Mouse (Mus musculus): ENCODE data around the gene Dnah2. TPM values are rescaled to one million over a fixed set of nuclear protein-coding genes. Genes with fewer than 3 reads are reported as not detected.
A peak's percentile ranks its signal among the peaks of the same experiment; 100 is the strongest.

Gene Dnah2
- polyA plus RNA-seq, 1 experiment from 2014 or later = 2.6 TPM

DNA sequence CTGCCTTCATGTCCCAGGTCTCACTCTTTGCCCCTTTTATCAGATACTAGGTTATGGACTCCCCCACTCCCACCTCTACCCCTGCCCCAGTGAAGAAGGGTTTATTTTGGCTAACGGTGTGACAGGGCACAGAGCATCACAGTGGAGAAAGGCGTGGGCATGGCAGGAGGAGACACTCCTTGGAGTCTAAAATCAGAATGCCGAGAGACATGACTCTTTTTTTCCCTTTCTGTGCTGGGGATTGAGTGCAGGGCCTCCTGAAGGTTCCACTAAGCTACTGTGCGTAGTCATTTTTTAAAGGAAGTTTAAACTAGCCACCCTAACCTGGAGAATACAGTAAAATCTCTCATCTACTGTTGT is 20.9 kb downstream of the Dnah2 start:
- H3K9ac ChIP-seq (ENCODE audit: low read length) = peak overlapping the region; percentile 64
- no peak overlapping the region for H3K4me3 ChIP-seq (ENCODE audit: low read depth, low read length)
- no peak for ATAC-seq (replicated peaks; ENCODE audit: low FRiP score)
- 63% methylated on average over 4 of the region's 4 CpGs for WGBS
- no peaks in the 10 kb centered on the region for H3K27me3 ChIP-seq (ENCODE audit: control insufficient read depth, insufficient read depth, low read length)
- H3K4me2 ChIP-seq (ENCODE audit: low read depth, low read length, severe bottlenecking) = no peak overlapping the region; the same call in 1 of the 2 replicates
- DNase-seq (ENCODE audit: low spot score) = peak; percentile 50
- no peaks in the 10 kb centered on the region for H3K9me3 ChIP-seq (ENCODE audit: control insufficient read depth, low read length)
- peaks cover 4% of the 10 kb centered on the region; the same call in 1 of the 2 replicates for H3K4me1 ChIP-seq (replicated peaks; ENCODE audit: control insufficient read depth, insufficient read depth, low read length)
- H3K36me3 ChIP-seq (ENCODE audit: control insufficient read depth, insufficient read depth, low read length) = no peaks in the 10 kb centered on the region
- peak overlapping the region; percentile 94 for H3K27ac ChIP-seq (ENCODE audit: low read depth, low read length)

DNA sequence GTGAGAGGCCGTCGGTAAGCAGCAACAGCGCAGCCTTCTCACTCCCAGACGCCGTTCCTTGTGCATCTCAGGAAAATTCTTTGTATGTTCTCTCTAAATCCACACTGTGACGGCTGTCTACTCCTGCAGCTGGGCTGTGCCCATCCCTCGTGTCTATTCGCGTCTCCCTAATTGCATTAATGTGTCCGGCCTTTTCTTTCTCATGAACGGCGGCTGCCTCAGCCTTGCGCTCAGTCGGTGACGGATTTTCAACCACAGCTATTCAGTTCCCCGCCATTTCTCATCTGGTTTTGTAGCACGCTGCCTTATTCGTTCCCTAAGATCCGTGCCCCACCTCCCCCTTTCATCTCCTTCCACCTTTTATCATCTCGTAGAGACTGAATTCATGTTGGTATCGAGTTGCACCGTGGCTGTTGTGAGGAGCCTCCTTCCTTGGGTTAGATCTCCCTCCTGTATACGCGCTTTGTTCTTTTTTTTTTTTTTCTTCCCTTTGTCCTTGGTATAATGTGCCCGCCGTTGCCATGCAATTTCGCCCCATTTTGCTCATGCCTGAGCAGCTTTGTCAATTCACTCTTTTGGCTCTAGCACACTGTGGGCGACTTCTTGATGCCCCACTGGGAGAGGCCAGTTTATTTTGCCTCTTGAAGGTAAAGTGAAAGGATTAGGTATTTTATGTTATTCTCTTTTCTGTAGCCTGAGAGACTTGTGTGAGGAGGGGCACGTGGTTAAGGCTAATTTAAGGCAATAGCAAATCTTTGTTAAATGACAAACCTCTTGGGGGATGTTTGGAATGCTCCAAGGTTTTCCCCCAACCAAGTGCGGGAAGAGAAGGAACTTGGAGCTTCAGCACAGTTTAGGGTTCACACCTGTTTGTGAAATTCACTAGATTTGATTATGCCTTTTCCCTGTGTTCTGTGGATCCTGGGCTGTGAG is 21.5 kb downstream of the Dnah2 start:
- no peaks in the 10 kb centered on the region for H3K36me3 ChIP-seq (ENCODE audit: control insufficient read depth, insufficient read depth, low read length)
- H3K4me3 ChIP-seq (ENCODE audit: low read depth, low read length) = peak overlapping the region; percentile 18
- H3K9me3 ChIP-seq (ENCODE audit: control insufficient read depth, low read length) = no peaks in the 10 kb centered on the region
- peaks cover 4% of the 10 kb centered on the region; the same call in 1 of the 2 replicates for H3K4me1 ChIP-seq (replicated peaks; ENCODE audit: control insufficient read depth, insufficient read depth, low read length)
- WGBS = 2% methylated on average over 30 of the region's 30 CpGs
- H3K27ac ChIP-seq (ENCODE audit: low read depth, low read length) = peak overlapping the region; percentile 94
- peak overlapping the region; percentile 48 for H3K4me2 ChIP-seq (ENCODE audit: low read depth, low read length, severe bottlenecking)
- peak; percentile 67 for ATAC-seq (replicated peaks; ENCODE audit: low FRiP score)
- H3K9ac ChIP-seq (ENCODE audit: low read length) = peak overlapping the region; percentile 64
- DNase-seq (ENCODE audit: low spot score) = peak; percentile 77
- H3K27me3 ChIP-seq (ENCODE audit: control insufficient read depth, insufficient read depth, low read length) = no peaks in the 10 kb centered on the region

DNA sequence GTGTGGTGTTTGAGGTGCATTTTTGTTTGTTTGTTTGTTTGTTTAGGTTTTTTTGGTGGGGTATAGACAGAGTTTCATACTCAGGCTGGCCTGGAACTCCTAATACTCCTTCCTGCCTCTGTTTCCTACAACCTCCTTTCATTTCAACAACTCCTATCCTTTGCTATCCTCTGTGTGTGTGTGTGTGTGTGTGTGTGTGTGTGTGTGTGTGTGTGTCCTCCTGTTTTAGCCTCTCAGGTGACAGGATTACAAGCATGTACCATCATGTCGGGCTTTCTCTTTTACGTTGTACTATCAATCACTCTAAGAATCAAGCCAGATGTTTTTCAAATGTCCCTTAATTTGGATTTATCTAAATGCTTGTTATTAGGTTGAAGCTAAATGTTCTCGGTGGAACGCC is 22.3 kb downstream of the Dnah2 start:
- peak overlapping the region; percentile 64 for H3K9ac ChIP-seq (ENCODE audit: low read length)
- peak overlapping the region; percentile 94 for H3K27ac ChIP-seq (ENCODE audit: low read depth, low read length)
- no peaks in the 10 kb centered on the region for H3K9me3 ChIP-seq (ENCODE audit: control insufficient read depth, low read length)
- H3K27me3 ChIP-seq (ENCODE audit: control insufficient read depth, insufficient read depth, low read length) = no peaks in the 10 kb centered on the region
- H3K4me3 ChIP-seq (ENCODE audit: low read depth, low read length) = no peak overlapping the region
- 32% methylated on average over 4 of the region's 4 CpGs for WGBS
- 0 out of 2 replicates have a peak, but pooled peaks have one; percentile 18 for ATAC-seq (replicated peaks; ENCODE audit: low FRiP score)
- peaks cover 4% of the 10 kb centered on the region; the same call in 1 of the 2 replicates for H3K4me1 ChIP-seq (replicated peaks; ENCODE audit: control insufficient read depth, insufficient read depth, low read length)
- H3K4me2 ChIP-seq (ENCODE audit: low read depth, low read length, severe bottlenecking) = peak overlapping the region; percentile 48
- peak; percentile 51 for DNase-seq (ENCODE audit: low spot score)
- H3K36me3 ChIP-seq (ENCODE audit: control insufficient read depth, insufficient read depth, low read length) = no peaks in the 10 kb centered on the region

DNA sequence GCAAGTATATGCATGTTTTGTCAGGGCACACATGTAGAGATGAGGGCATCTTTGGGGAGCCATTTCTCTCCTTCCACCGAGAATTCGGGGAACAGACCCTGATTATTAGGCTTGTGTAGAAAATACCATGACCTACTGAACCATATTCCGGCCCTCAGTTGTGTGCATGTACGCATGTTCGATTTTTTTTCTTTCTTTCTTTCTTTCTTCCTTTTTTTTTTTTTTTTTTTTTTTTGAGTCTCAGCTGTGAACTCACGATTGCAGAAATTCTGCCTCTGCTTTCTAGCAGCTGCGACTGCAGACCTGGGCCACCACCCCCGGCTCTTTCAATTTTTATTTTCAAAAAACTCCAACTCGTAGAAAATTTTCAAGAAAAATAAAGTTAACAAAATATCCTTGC is 23.2 kb downstream of the Dnah2 start:
- no peak overlapping the region for H3K4me2 ChIP-seq (ENCODE audit: low read depth, low read length, severe bottlenecking)
- no peaks in the 10 kb centered on the region for H3K27me3 ChIP-seq (ENCODE audit: control insufficient read depth, insufficient read depth, low read length)
- DNase-seq (ENCODE audit: low spot score) = no peak
- no peak overlapping the region for H3K27ac ChIP-seq (ENCODE audit: low read depth, low read length)
- peaks cover 4% of the 10 kb centered on the region; the same call in 1 of the 2 replicates for H3K4me1 ChIP-seq (replicated peaks; ENCODE audit: control insufficient read depth, insufficient read depth, low read length)
- WGBS = 86% methylated on average over 9 of the region's 9 CpGs
- no peak for ATAC-seq (replicated peaks; ENCODE audit: low FRiP score)
- H3K9ac ChIP-seq (ENCODE audit: low read length) = no peak overlapping the region
- H3K4me3 ChIP-seq (ENCODE audit: low read depth, low read length) = no peak overlapping the region
- no peaks in the 10 kb centered on the region for H3K9me3 ChIP-seq (ENCODE audit: control insufficient read depth, low read length)
- no peaks in the 10 kb centered on the region for H3K36me3 ChIP-seq (ENCODE audit: control insufficient read depth, insufficient read depth, low read length)

DNA sequence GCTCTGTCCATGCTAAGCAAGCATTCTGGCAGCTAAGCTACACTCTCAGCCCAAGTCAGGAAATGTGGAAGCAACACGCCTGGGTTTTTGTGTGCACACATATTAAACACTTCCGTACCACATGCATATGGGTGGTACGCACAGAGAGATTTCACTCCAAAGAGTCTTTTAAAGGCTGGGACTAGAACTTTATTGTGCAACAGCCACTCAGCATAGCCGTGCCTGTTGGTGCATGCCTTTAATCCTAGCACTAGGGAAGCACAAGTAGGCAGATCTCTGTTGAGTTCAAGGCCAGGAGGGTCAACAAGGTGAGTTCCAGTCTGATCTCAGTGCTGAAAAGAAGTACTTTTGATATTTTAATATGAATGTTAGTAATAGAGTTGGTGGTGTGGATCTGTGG is 25.3 kb downstream of the Dnah2 start:
- Histone ChIP-seq H3K4me2 (ENCODE audit: low read depth, low read length, severe bottlenecking) (no peak overlapping the region), H3K27ac (ENCODE audit: low read depth, low read length) (no peak overlapping the region), H3K9ac (ENCODE audit: low read length) (no peak overlapping the region), H3K9me3 (ENCODE audit: control insufficient read depth, low read length) (no peaks in the 10 kb centered on the region), H3K27me3 (ENCODE audit: control insufficient read depth, insufficient read depth, low read length) (no peaks in the 10 kb centered on the region), H3K4me3 (ENCODE audit: low read depth, low read length) (no peak overlapping the region), H3K36me3 (ENCODE audit: control insufficient read depth, insufficient read depth, low read length) (no peaks in the 10 kb centered on the region), H3K4me1 (replicated peaks; ENCODE audit: control insufficient read depth, insufficient read depth, low read length) (peaks cover 4% of the 10 kb centered on the region; the same call in 1 of the 2 replicates)
- no peak for DNase-seq (ENCODE audit: low spot score)
- whole genome bisulfite sequencing = 88% methylated on average over 4 of the region's 4 CpGs
- no peak for ATAC-seq (replicated peaks; ENCODE audit: low FRiP score)

DNA sequence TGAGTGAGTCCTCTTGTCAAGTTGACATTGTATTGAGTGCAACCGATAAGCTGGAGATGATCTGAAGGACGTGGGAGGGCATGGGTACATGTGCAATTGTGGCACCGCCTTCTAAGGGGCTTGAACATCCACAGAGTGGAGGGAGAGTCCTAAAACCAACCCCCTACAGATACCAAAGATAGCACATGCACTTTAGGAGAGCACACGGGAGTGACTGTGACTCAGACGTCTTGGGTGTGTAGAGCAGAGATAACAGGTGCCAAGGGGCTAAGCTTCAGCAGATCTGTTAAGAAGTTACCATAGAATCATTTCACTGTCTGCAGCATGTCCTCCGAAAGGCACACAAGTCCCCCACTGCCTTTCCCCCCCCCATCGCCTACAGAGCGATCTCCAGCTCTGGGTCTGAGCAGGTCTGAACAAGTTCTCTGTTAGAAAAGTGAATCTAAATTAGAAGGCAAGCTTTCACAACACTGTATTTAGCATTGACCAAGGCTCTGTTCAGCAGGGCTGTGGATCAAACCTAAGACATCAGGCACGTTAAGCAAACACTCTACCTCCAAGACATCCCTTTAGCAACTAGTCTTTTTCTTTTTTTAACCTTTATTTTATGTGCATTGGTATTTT is 27.3 kb downstream of the Dnah2 start:
- no peaks in the 10 kb centered on the region for H3K9me3 ChIP-seq (ENCODE audit: control insufficient read depth, low read length)
- H3K4me3 ChIP-seq (ENCODE audit: low read depth, low read length) = no peak overlapping the region
- DNase-seq (ENCODE audit: low spot score) (peak; percentile 29), ATAC-seq (replicated peaks; ENCODE audit: low FRiP score) (no peak)
- H3K27ac ChIP-seq (ENCODE audit: low read depth, low read length) = no peak overlapping the region
- no peak overlapping the region for H3K9ac ChIP-seq (ENCODE audit: low read length)
- H3K36me3 ChIP-seq (ENCODE audit: control insufficient read depth, insufficient read depth, low read length) = no peaks in the 10 kb centered on the region
- H3K4me2 ChIP-seq (ENCODE audit: low read depth, low read length, severe bottlenecking) = no peak overlapping the region
- H3K4me1 ChIP-seq (replicated peaks; ENCODE audit: control insufficient read depth, insufficient read depth, low read length) = no peaks in the 10 kb centered on the region; the same call in 1 of the 2 replicates
- WGBS = 89% methylated on average over 9 of the region's 9 CpGs
- H3K27me3 ChIP-seq (ENCODE audit: control insufficient read depth, insufficient read depth, low read length) = no peaks in the 10 kb centered on the region

DNA sequence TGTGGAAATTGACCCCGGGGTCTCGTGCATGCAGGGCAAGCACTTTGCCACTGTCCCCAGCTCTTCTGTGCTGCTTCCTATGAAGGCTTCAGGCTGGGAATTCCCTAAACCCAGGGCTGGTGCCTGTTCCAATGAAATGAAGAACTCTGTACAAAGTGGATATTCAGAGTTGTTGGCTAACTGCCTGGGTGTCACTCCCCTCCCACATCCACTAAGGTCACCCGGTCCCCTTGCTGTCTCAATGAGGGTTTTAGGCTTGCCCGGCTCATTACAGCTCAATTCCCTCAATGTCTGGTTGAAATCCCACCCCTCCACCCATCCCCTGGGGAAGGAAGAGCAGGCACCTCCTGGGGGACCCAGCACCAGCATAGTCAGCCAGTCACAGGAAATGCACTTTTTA is 28.9 kb downstream of the Dnah2 start:
- Histone ChIP-seq H3K9ac (ENCODE audit: low read length) (no peak overlapping the region), H3K27ac (ENCODE audit: low read depth, low read length) (no peak overlapping the region), H3K4me3 (ENCODE audit: low read depth, low read length) (no peak overlapping the region), H3K36me3 (ENCODE audit: control insufficient read depth, insufficient read depth, low read length) (no peaks in the 10 kb centered on the region), H3K4me2 (ENCODE audit: low read depth, low read length, severe bottlenecking) (no peak overlapping the region), H3K4me1 (replicated peaks; ENCODE audit: control insufficient read depth, insufficient read depth, low read length) (no peaks in the 10 kb centered on the region), H3K27me3 (ENCODE audit: control insufficient read depth, insufficient read depth, low read length) (no peaks in the 10 kb centered on the region), H3K9me3 (ENCODE audit: control insufficient read depth, low read length) (no peaks in the 10 kb centered on the region)
- WGBS = 90% methylated on average over 4 of the region's 4 CpGs
- peak; percentile 34 for DNase-seq (ENCODE audit: low spot score)
- ATAC-seq (replicated peaks; ENCODE audit: low FRiP score) = no peak

DNA sequence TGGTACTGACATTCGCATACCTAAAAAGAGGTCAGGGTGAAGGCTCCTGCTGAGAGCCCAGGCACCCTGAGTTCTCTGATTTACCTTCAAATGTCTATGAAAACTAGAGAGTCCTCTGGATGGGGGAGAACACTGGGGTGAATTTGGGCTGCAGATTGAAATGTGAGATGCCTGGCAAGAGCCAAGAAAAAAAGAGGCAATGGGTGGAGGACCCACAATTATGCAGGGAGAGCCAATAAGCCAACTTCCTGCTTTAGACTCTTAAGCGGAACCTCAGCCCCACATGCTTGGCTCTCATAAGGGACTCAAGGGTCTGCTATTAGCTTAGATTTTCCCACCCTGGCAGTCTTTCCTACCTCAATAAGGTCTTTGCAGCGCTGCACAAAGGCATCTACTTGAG is 32.2 kb downstream of the Dnah2 start:
- Histone ChIP-seq H3K4me3 (ENCODE audit: low read depth, low read length) (no peak overlapping the region), H3K9ac (ENCODE audit: low read length) (no peak overlapping the region), H3K4me1 (replicated peaks; ENCODE audit: control insufficient read depth, insufficient read depth, low read length) (no peaks in the 10 kb centered on the region), H3K9me3 (ENCODE audit: control insufficient read depth, low read length) (no peaks in the 10 kb centered on the region), H3K27ac (ENCODE audit: low read depth, low read length) (no peak overlapping the region), H3K4me2 (ENCODE audit: low read depth, low read length, severe bottlenecking) (no peak overlapping the region), H3K36me3 (ENCODE audit: control insufficient read depth, insufficient read depth, low read length) (no peaks in the 10 kb centered on the region), H3K27me3 (ENCODE audit: control insufficient read depth, insufficient read depth, low read length) (no peaks in the 10 kb centered on the region)
- no peak for ATAC-seq (replicated peaks; ENCODE audit: low FRiP score)
- DNase-seq (ENCODE audit: low spot score) = no peak
- 72% methylated on average over 3 of the region's 3 CpGs for WGBS

All from forebrain, embryonic 11.5 days (tissue).